Comparison of ENCODE assay signal across 9 mouse cellular contexts in the genomic region with DNA sequence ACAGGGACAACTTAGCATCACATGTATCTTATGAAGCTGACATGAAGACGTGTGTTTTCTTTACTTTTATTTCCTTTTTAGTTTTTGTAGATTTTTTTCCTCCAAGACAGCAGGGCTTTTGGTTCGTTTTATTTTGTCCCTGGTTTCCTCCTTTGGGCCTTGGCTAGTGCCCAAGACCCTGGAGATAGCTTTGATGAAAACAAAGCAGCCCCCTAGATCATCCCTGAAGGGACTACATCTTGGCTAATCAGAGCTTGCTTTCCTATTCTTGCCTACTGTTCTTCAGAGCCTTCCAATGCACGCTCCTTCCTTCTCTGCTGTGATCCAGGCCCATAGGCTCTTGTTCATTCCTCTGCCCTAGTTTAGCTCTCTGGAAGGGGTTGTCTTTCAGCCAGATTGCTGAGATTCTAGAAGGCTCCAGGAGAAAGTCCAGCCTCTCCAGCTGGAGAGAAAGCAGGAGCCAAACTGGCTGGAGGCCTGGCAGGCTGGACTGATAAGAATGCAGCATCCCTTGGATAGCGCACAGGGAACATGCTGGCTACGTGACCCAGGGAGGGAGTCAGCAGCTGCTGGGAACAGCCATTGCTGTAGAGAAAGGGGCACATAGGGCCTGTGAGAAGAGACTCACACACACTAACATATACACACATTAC. TPM values are rescaled to one million over a fixed set of nuclear protein-coding genes. Genes with fewer than 3 reads are reported as not detected.
A peak's percentile ranks its signal among the peaks of the same experiment; 100 is the strongest.
DNase-seq lines count a peak whose midpoint lies in the region; ATAC-seq and TF ChIP-seq lines count a peak whose summit lies in the region.
"Had no signal": no experiment of that assay in that cellular context is flagged by ENCODE, and none has a peak within 500 bp of the region (broad histone marks: within the 10 kb centered on the region; RNA-seq: fewer than 3 reads in every experiment).

No protein-coding gene starts in this region.

- TF ChIP-seq POLR2A in small intestine, adult 2 months (IDR thresholded peaks at IDR 0.05; ENCODE audit: low read depth, low read length), result no peak

- H3K27ac ChIP-seq in forebrain, embryonic 13.5 days, result 0 out of 2 replicates have a peak overlapping the region, but pooled peaks have one; percentile 10
- no peak overlapping the region for H3K27ac ChIP-seq in forebrain, embryonic 11.5 days (ENCODE audit: low read depth, low read length)
- peak overlapping the region; percentile 65; the same call in 1 of the 2 replicates for H3K27ac ChIP-seq in embryonic facial prominence, embryonic 15.5 days (replicated peaks)
- peak overlapping the region; percentile 91 for H3K27ac ChIP-seq in heart, postnatal 0 days (ENCODE audit: low read depth)
- peak overlapping the region; percentile 69 for H3K27ac ChIP-seq in small intestine, adult 2 months (ENCODE audit: insufficient read depth, low read depth, low read length)
- H3K27ac ChIP-seq: liver, embryonic 13.5 days had no signal

- no peak overlapping the region for H3K4me2 ChIP-seq in forebrain, embryonic 13.5 days
- no peak overlapping the region for H3K4me2 ChIP-seq in forebrain, embryonic 11.5 days (ENCODE audit: low read depth, low read length, severe bottlenecking)
- H3K4me2 ChIP-seq in embryonic facial prominence, embryonic 15.5 days (replicated peaks), result no peak overlapping the region
- H3K4me2 ChIP-seq in heart, postnatal 0 days (ENCODE audit: low read depth, low read length), result no peak overlapping the region
- H3K4me2 ChIP-seq: liver, embryonic 13.5 days had no signal

- no peak overlapping the region; the same call in 1 of the 2 replicates for H3K9ac ChIP-seq in forebrain, embryonic 13.5 days
- H3K9ac ChIP-seq in forebrain, embryonic 11.5 days (ENCODE audit: low read length), result no peak overlapping the region
- no peak overlapping the region for H3K9ac ChIP-seq in embryonic facial prominence, embryonic 15.5 days
- no peak overlapping the region for H3K9ac ChIP-seq in heart, postnatal 0 days (replicated peaks; ENCODE audit: low read depth, low read length)
- H3K9ac ChIP-seq: liver, embryonic 13.5 days had no signal

- TF ChIP-seq EP300 in heart, postnatal 0 days (IDR thresholded peaks at IDR 0.05; ENCODE audit: low read depth), result peak; percentile 87; the same call in 1 of the 2 replicates

- peaks cover 5% of the 10 kb centered on the region; the same call in 1 of the 2 replicates for H3K4me1 ChIP-seq in forebrain, embryonic 13.5 days
- H3K4me1 ChIP-seq in forebrain, embryonic 11.5 days (replicated peaks; ENCODE audit: control insufficient read depth, insufficient read depth, low read length), result no peaks in the 10 kb centered on the region
- H3K4me1 ChIP-seq in embryonic facial prominence, embryonic 15.5 days, result 0 out of 2 replicates have a peak, but pooled peaks cover 5% of the 10 kb centered on the region
- peaks cover 45% of the 10 kb centered on the region for H3K4me1 ChIP-seq in heart, postnatal 0 days (ENCODE audit: control insufficient read depth, insufficient read depth)
- H3K4me1 ChIP-seq in small intestine, adult 2 months (ENCODE audit: control insufficient read depth, insufficient read depth, insufficient read length, low read length), result peaks cover 3% of the 10 kb centered on the region; the same call in 1 of the 2 replicates

- no peak for TF ChIP-seq CTCF in heart, postnatal 0 days (IDR thresholded peaks at IDR 0.05; ENCODE audit: low read depth)
- TF ChIP-seq CTCF in small intestine, adult 2 months (IDR thresholded peaks at IDR 0.05; ENCODE audit: extremely low read depth, insufficient read length, insufficient replicate concordance, low read depth, low read length), result no peak

- no peaks in the 10 kb centered on the region for H3K9me3 ChIP-seq in forebrain, embryonic 13.5 days (replicated peaks)
- no peaks in the 10 kb centered on the region for H3K9me3 ChIP-seq in forebrain, embryonic 11.5 days (ENCODE audit: control insufficient read depth, low read length)
- no peaks in the 10 kb centered on the region for H3K9me3 ChIP-seq in embryonic facial prominence, embryonic 15.5 days (replicated peaks)
- no peaks in the 10 kb centered on the region for H3K9me3 ChIP-seq in heart, postnatal 0 days (replicated peaks; ENCODE audit: control insufficient read depth, low read length)
- H3K9me3 ChIP-seq: liver, embryonic 13.5 days had no signal

- no peaks in the 10 kb centered on the region for H3K27me3 ChIP-seq in forebrain, embryonic 13.5 days
- H3K27me3 ChIP-seq in forebrain, embryonic 11.5 days (ENCODE audit: control insufficient read depth, insufficient read depth, low read length), result no peaks in the 10 kb centered on the region
- H3K27me3 ChIP-seq in embryonic facial prominence, embryonic 15.5 days, result no peaks in the 10 kb centered on the region
- no peaks in the 10 kb centered on the region for H3K27me3 ChIP-seq in heart, postnatal 0 days (ENCODE audit: control insufficient read depth, insufficient read depth, low read length)
- H3K27me3 ChIP-seq in small intestine, adult 2 months (ENCODE audit: control insufficient read depth, insufficient read depth, low read length), result no peaks in the 10 kb centered on the region
- H3K27me3 ChIP-seq: liver, embryonic 13.5 days had no signal

- H3K4me3 ChIP-seq in forebrain, embryonic 13.5 days, result no peak overlapping the region
- H3K4me3 ChIP-seq in forebrain, embryonic 11.5 days (ENCODE audit: low read depth, low read length), result no peak overlapping the region
- H3K4me3 ChIP-seq in embryonic facial prominence, embryonic 15.5 days (replicated peaks), result no peak overlapping the region
- no peak overlapping the region for H3K4me3 ChIP-seq in heart, postnatal 0 days (ENCODE audit: low read depth, low read length)
- H3K4me3 ChIP-seq in small intestine, adult 2 months (ENCODE audit: low read depth, low read length), result no peak overlapping the region
- H3K4me3 ChIP-seq: liver, embryonic 13.5 days had no signal

- intact Hi-C loops in left cerebral cortex, postnatal 14 days (cut with DNase I), result loop anchor here (5.0 kb wide), 1 partner anchor 44 kb away; the partner anchor contains the start of gene G0s2

- no peaks in the 10 kb centered on the region for H3K36me3 ChIP-seq in forebrain, embryonic 13.5 days (ENCODE audit: poor library complexity, severe bottlenecking)
- no peaks in the 10 kb centered on the region for H3K36me3 ChIP-seq in forebrain, embryonic 11.5 days (ENCODE audit: control insufficient read depth, insufficient read depth, low read length)
- no peaks in the 10 kb centered on the region for H3K36me3 ChIP-seq in embryonic facial prominence, embryonic 15.5 days
- no peaks in the 10 kb centered on the region for H3K36me3 ChIP-seq in heart, postnatal 0 days (replicated peaks; ENCODE audit: control insufficient read depth, insufficient read depth, low read length)
- H3K36me3 ChIP-seq in small intestine, adult 2 months (ENCODE audit: control insufficient read depth, insufficient read depth, low read length), result no peaks in the 10 kb centered on the region
- H3K36me3 ChIP-seq: liver, embryonic 13.5 days had no signal

- no peak for DNase-seq in forebrain, embryonic 11.5 days (ENCODE audit: low spot score)
- DNase-seq in Muller cell, postnatal 12 days (ENCODE audit: inconsistent ontology term), result peak; percentile 80
- peak; percentile 92 for DNase-seq in heart, postnatal 0 days (ENCODE audit: low spot score)
- peak; percentile 64 to 78 for DNase-seq in left cerebral cortex, postnatal 14 days (ENCODE audit: low spot score in 2 of 2)
- DNase-seq: liver, embryonic 13.5 days had no signal

- ATAC-seq in forebrain, embryonic 13.5 days, result no peak
- ATAC-seq in forebrain, embryonic 11.5 days (replicated peaks; ENCODE audit: low FRiP score), result no peak
- 0 out of 2 replicates have a peak, but pooled peaks have one; percentile 47 for ATAC-seq in embryonic facial prominence, embryonic 15.5 days (ENCODE audit: insufficient number of reproducible peaks, low FRiP score, low TSS enrichment, low read depth)
- ATAC-seq in heart, postnatal 0 days (ENCODE audit: insufficient read depth, low read depth), result peak; percentile 81
- ATAC-seq in activated CD4-positive, CD25-positive, alpha-beta regulatory T cell, adult 4 months, result no peak

- 72% methylated on average over 5 of the region's 5 CpGs for WGBS in forebrain, embryonic 13.5 days
- WGBS in forebrain, embryonic 11.5 days, result 87% methylated on average over 5 of the region's 5 CpGs
- WGBS in embryonic facial prominence, embryonic 15.5 days, result 60% methylated on average over 5 of the region's 5 CpGs
- 17% methylated on average over 5 of the region's 5 CpGs for WGBS in heart, postnatal 0 days
- 45% methylated on average over 5 of the region's 5 CpGs for WGBS in small intestine, adult 2 months

RNA-seq across cellular contexts. Expression of gene G0s2, which starts 42.8 kb away (rescaled TPM):
- polyA plus RNA-seq in forebrain, embryonic 13.5 days (2015; fragmentation: Nextera tagmentation; extraction: Ambion mirVana), result 4.4 and 6.1 TPM in 2 replicates
- 6.5 and 6.8 TPM in 2 replicates for polyA plus RNA-seq in forebrain, embryonic 11.5 days (2014; fragmentation: Nextera tagmentation; extraction: Ambion mirVana)
- polyA plus RNA-seq in embryonic facial prominence, embryonic 15.5 days (2015; fragmentation: Nextera tagmentation; extraction: Ambion mirVana), result 29.5 and 30.8 TPM in 2 replicates
- total RNA-seq in heart, postnatal 0 days (2014; rRNA removed; ENCODE audit: low replicate concordance), result 71.1 and 122 TPM in 2 replicates
- polyA plus RNA-seq in heart, postnatal 0 days (2015; fragmentation: Nextera tagmentation; extraction: Ambion mirVana), result 92.2 and 93.3 TPM in 2 replicates
- 1 to 10 TPM; 4.9 to 6.5 TPM for total RNA-seq in left cerebral cortex, postnatal 14 days (2021)
- 14.2 and 22.5 TPM in 2 replicates for polyA plus RNA-seq in small intestine, adult 2 months (2012; rRNA removed)
- under 1 TPM; 0.61 to 0.78 TPM for polyA plus RNA-seq in activated CD4-positive, CD25-positive, alpha-beta regulatory T cell, adult 4 months (2017; shearing (Covaris generic))

RNA-seq across cellular contexts. Expression of gene Hsd11b1, which starts 52.0 kb away (rescaled TPM):
- polyA plus RNA-seq in forebrain, embryonic 13.5 days (2015; fragmentation: Nextera tagmentation; extraction: Ambion mirVana), result 0.17 TPM in 1 of 2 replicates, not detected in the other
- polyA plus RNA-seq in forebrain, embryonic 11.5 days (2014; fragmentation: Nextera tagmentation; extraction: Ambion mirVana), result not detected in 2 replicates
- 6.8 and 6.9 TPM in 2 replicates for polyA plus RNA-seq in embryonic facial prominence, embryonic 15.5 days (2015; fragmentation: Nextera tagmentation; extraction: Ambion mirVana)
- 7.3 and 12.7 TPM in 2 replicates for total RNA-seq in heart, postnatal 0 days (2014; rRNA removed; ENCODE audit: low replicate concordance)
- 1.6 and 1.9 TPM in 2 replicates for polyA plus RNA-seq in heart, postnatal 0 days (2015; fragmentation: Nextera tagmentation; extraction: Ambion mirVana)
- total RNA-seq in left cerebral cortex, postnatal 14 days (2021), result 10 to 100 TPM; 24.2 to 31.1 TPM
- polyA plus RNA-seq in small intestine, adult 2 months (2012; rRNA removed), result 3.1 and 3.3 TPM in 2 replicates
- 100 to 1,000 TPM; 194 to 217 TPM for polyA plus RNA-seq in activated CD4-positive, CD25-positive, alpha-beta regulatory T cell, adult 4 months (2017; shearing (Covaris generic))

RNA-seq across cellular contexts. Expression of gene Camk1g, which starts 54.3 kb away (rescaled TPM):
- polyA plus RNA-seq in forebrain, embryonic 13.5 days (2015; fragmentation: Nextera tagmentation; extraction: Ambion mirVana), result 26.7 and 30.0 TPM in 2 replicates
- 15.0 and 17.4 TPM in 2 replicates for polyA plus RNA-seq in forebrain, embryonic 11.5 days (2014; fragmentation: Nextera tagmentation; extraction: Ambion mirVana)
- polyA plus RNA-seq in embryonic facial prominence, embryonic 15.5 days (2015; fragmentation: Nextera tagmentation; extraction: Ambion mirVana), result 14.6 and 15.4 TPM in 2 replicates
- 12.0 and 14.3 TPM in 2 replicates for total RNA-seq in heart, postnatal 0 days (2014; rRNA removed; ENCODE audit: low replicate concordance)
- 9.0 and 9.7 TPM in 2 replicates for polyA plus RNA-seq in heart, postnatal 0 days (2015; fragmentation: Nextera tagmentation; extraction: Ambion mirVana)
- total RNA-seq in left cerebral cortex, postnatal 14 days (2021), result 10 to 100 TPM; 42.8 to 43.6 TPM
- polyA plus RNA-seq in small intestine, adult 2 months (2012; rRNA removed), result 0.30 and 0.41 TPM in 2 replicates
- not detected for polyA plus RNA-seq in activated CD4-positive, CD25-positive, alpha-beta regulatory T cell, adult 4 months (2017; shearing (Covaris generic))

Comparison
In these comparisons a context has a peak if more than half of its experiments do, and no peak if none do; other contexts are left out.
1. ATAC-seq: peak in embryonic facial prominence, embryonic 15.5 days (single experiment) and heart, postnatal 0 days (single experiment); none in forebrain, embryonic 13.5 days (single experiment), forebrain, embryonic 11.5 days (single experiment) and activated CD4-positive, CD25-positive, alpha-beta regulatory T cell, adult 4 months (single experiment).
2. RNA of gene Hsd11b1, which starts 52.0 kb away (polyA plus RNA-seq): 194 to 217 TPM in activated CD4-positive, CD25-positive, alpha-beta regulatory T cell, adult 4 months; 6.8 to 6.9 TPM in embryonic facial prominence, embryonic 15.5 days, 3.1 to 3.3 TPM in small intestine, adult 2 months, 1.6 to 1.9 TPM in heart, postnatal 0 days, 0.17 TPM in forebrain, embryonic 13.5 days and not detected in forebrain, embryonic 11.5 days; every median in the first group is over 10 times any median in the second.